Mouse (Mus musculus) layer of hippocampus, adult 9-11 months (tissue): ENCODE measurements at regions not wholly inside any gene's neighbourhood (a gene's known extent, or its start where the extent isn't known, plus 50 kb on each side); places are given as distances from the start of the nearest gene placed in this dataset.
"Not testable (repeated sequence)": the region's sequence is repeated elsewhere in the genome, so short reads cannot be mapped to it uniquely, and the experiment has no call there.

Experiments used
- DNase-seq: peaks from one replicate; pipeline ENCODE4 v3.0.0; 2022

GRCm38 (mm10) chr1:64463715-64464290 lies 68.6 kb upstream of the Creb1 start:
- DNase-seq, result peak; percentile 23

GRCm38 (mm10) chr1:64461616-64462015 lies 70.8 kb upstream of the Creb1 start:
- not testable (repeated sequence) for DNase-seq

GRCm38 (mm10) chr1:64457872-64458271 lies 74.6 kb upstream of the Creb1 start:
- no peak for DNase-seq

GRCm38 (mm10) chr1:64449141-64449540 lies 83.3 kb upstream of the Creb1 start:
- no peak for DNase-seq

- DNase-seq, result peak; percentile 55
Observed at GRCm38 (mm10) chr1:64448090-64448489, 84.4 kb upstream of the Creb1 start.

GRCm38 (mm10) chr1:64446492-64446891 lies 86.0 kb upstream of the Creb1 start:
- DNase-seq, result no peak

GRCm38 (mm10) chr1:64445919-64446318 lies 86.5 kb upstream of the Creb1 start:
- peak; percentile 87 for DNase-seq

- no peak for DNase-seq
Observed at GRCm38 (mm10) chr1:64443436-64443835, 89.0 kb upstream of the Creb1 start.

GRCm38 (mm10) chr1:64442179-64442874 lies 90.1 kb upstream of the Creb1 start:
- no peak for DNase-seq

- no peak for DNase-seq
Observed at GRCm38 (mm10) chr1:64423256-64423655, 109.2 kb upstream of the Creb1 start.

- no peak for DNase-seq
Observed at GRCm38 (mm10) chr1:64418567-64418966, 113.9 kb upstream of the Creb1 start.

GRCm38 (mm10) chr1:64415906-64416305 lies 116.5 kb upstream of the Creb1 start:
- DNase-seq, result no peak

- no peak for DNase-seq
Observed at GRCm38 (mm10) chr1:64413181-64413560, 119.3 kb upstream of the Creb1 start.

GRCm38 (mm10) chr1:64412481-64413180 lies 119.8 kb upstream of the Creb1 start:
- DNase-seq, result no peak

GRCm38 (mm10) chr1:64411851-64412480 lies 120.5 kb upstream of the Creb1 start:
- DNase-seq, result no peak

- DNase-seq, result peak; percentile 30
Observed at GRCm38 (mm10) chr1:64408807-64409582, 123.5 kb upstream of the Creb1 start.

GRCm38 (mm10) chr1:64391525-64391924 lies 140.9 kb upstream of the Creb1 start:
- no peak for DNase-seq

GRCm38 (mm10) chr1:64381264-64381663 lies 151.2 kb upstream of the Creb1 start:
- DNase-seq, result no peak

- DNase-seq, result not testable (repeated sequence)
Observed at GRCm38 (mm10) chr1:64376426-64376825, 156.0 kb upstream of the Creb1 start.

GRCm38 (mm10) chr1:64374286-64375071 lies 158.0 kb upstream of the Creb1 start:
- DNase-seq, result peak; percentile 39

GRCm38 (mm10) chr1:64364095-64364494 lies 168.3 kb upstream of the Creb1 start:
- DNase-seq, result no peak
